Mouse (Mus musculus) spleen, adult 2 months (tissue): ENCODE data around the gene Erv3.

ENCODE experiments used
- CTCF ChIP-seq: fragments of 200-500 bp; IDR thresholded peaks from 2 replicates; pipeline ENCODE4 v1.5.1; 2011; ENCODE audit warnings: mild to moderate bottlenecking, inconsistent platforms; ENCODE audit not compliant: insufficient read depth, insufficient read length, insufficient replicate concordance; ENCODE audit errors: extremely low read depth
- POLR2A ChIP-seq: fragments of 200-500 bp; IDR thresholded peaks from 2 replicates; pipeline ENCODE4 v1.6.1; 2011; ENCODE audit warnings: low read depth, low read length, inconsistent platforms

DNA sequence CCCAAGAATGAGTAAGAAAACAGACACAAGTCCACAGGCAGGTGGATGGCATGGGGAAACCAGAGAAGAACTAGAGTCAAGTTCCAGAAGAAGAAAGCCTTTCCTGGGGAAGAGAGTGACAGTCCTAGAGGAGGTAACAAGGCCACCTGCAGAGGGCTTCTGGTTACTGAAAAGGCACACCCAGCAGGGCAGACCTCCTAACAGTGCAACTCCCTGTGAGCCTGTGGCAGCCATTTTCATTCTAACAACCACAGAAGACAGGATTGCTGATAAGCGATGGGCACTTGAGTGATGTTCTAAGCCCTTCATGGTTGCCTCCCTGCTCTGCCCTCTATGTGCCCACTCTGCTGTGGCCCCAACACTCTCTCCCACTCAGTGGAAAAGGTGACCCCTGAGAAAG is 54.2 kb downstream of the Erv3 start:
- TF ChIP-seq CTCF (no peak), POLR2A (no peak)
